Mouse (Mus musculus) MEL (cell line): ENCODE measurements at regions not wholly inside any gene's neighbourhood (a gene's known extent, or its start where the extent isn't known, plus 50 kb on each side); places are given as distances from the start of the nearest gene placed in this dataset.

Experiments
- MAX ChIP-seq: IDR thresholded peaks from 2 replicates; pipeline ENCODE4 v1.6.1; 2011; ENCODE audit warnings: low read length, improper control_type of control experiment
- MAZ ChIP-seq: IDR thresholded peaks from 2 replicates; pipeline ENCODE4 v1.6.1; 2012; ENCODE audit warnings: low read depth, mild to moderate bottlenecking, inconsistent platforms, low read length, improper control_type of control experiment
- POLR2A ChIP-seq, 2 experiments: IDR thresholded peaks; 2 replicates each; pipeline ENCODE4 v1.6.1; 2011 to 2012; ENCODE audit warnings: low read length in 2 of 2, mild to moderate bottlenecking in 2 of 2, control low read depth in 1 of 2, improper control_type of control experiment in 1 of 2, low read depth in 1 of 2, moderate library complexity in 1 of 2; ENCODE audit not compliant: control insufficient read depth in 1 of 2, insufficient read depth in 1 of 2, poor library complexity in 1 of 2
- POLR2AphosphoS2 ChIP-seq: IDR thresholded peaks from 2 replicates; pipeline ENCODE4 v1.6.1; 2011; ENCODE audit warnings: low read length, improper control_type of control experiment
- ZMIZ1 ChIP-seq: IDR thresholded peaks from 2 replicates; pipeline ENCODE4 v1.6.1; 2012; ENCODE audit warnings: low read depth, mild to moderate bottlenecking, inconsistent platforms, low read length, improper control_type of control experiment, moderate library complexity

- TF ChIP-seq MAZ (no peak), ZMIZ1 (no peak), POLR2A (IDR thresholded peaks at IDR 0.05; ENCODE audit: control insufficient read depth in 1 of 2, insufficient read depth in 1 of 2, low read depth in 1 of 2, low read length in 2 of 2, poor library complexity in 1 of 2) (no peak), MAX (no peak), POLR2AphosphoS2 (no peak)
Measured at GRCm38 (mm10) chr16:77494042-77494441, 107.9 kb downstream of the Gm11146 start.
